Mouse (Mus musculus) stomach, adult 2 months (tissue): ENCODE data around the gene Morc2b. TPM values are rescaled to one million over a fixed set of nuclear protein-coding genes. Genes with fewer than 3 reads are reported as not detected.

ENCODE experiments used
- polyA plus RNA-seq: library from polyadenylated mRNA; depleted of rRNA; stranded (reverse); fragments of >200 nt; gene quantifications from 2 replicates; pipeline ENCODE4 v1.2.3, GENCODE M21; 2012; rRNA removed

The Morc2b gene
- not detected in 2 replicates for polyA plus RNA-seq

DNA sequence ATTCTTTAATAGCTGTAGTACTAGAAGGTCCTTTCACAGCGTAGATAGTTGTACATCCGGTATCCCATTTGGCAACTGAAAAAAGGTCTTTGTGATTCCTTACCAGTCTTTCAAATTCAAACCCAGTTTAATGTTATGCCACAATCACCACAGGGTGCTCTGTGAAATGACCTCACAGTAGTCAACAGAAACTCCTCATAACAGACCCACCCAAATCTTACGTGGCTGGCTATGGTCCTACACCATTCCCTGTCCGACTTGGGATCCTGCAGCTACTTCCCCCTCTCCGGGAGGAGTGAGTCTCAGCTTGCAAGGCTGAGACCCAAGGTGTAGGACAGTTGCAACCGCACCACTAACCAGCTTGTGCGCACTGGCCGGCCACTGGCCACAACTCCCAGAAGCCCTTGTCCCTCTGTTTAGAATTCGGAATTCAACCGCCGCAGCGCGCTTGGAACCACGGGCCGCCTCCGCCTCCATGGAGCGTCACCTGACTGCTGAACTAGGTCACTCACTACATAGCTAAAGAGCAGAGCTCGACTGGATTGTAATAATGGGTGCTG lies at the start of gene Morc2b:
Morc2b (minus strand) TSS at position 423 of the 560 bp plus-strand sequence.

DNA sequence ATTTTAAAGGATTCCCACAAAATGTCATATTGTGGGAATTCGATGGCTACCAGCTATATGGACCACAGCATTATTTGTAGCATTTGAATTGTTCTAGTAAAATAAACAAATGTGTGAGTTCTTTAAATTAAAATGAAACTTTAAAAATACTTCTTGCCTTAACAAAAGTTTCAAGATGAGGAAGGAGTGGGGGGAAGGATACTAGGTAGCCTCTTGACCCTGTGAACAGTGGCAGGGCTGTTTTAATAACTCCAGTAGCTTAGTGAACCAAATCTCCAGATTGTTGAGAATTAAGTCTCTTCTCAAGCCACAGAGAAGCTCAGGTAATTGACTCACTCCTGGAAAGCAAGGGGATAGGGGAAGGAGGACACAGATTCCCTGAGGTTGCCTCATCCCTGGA lies 28.7 kb upstream of the Morc2b start, which contains the start of gene Olfr55:
Olfr55 (plus strand) TSS at position 301 of the 400 bp plus-strand sequence.

DNA sequence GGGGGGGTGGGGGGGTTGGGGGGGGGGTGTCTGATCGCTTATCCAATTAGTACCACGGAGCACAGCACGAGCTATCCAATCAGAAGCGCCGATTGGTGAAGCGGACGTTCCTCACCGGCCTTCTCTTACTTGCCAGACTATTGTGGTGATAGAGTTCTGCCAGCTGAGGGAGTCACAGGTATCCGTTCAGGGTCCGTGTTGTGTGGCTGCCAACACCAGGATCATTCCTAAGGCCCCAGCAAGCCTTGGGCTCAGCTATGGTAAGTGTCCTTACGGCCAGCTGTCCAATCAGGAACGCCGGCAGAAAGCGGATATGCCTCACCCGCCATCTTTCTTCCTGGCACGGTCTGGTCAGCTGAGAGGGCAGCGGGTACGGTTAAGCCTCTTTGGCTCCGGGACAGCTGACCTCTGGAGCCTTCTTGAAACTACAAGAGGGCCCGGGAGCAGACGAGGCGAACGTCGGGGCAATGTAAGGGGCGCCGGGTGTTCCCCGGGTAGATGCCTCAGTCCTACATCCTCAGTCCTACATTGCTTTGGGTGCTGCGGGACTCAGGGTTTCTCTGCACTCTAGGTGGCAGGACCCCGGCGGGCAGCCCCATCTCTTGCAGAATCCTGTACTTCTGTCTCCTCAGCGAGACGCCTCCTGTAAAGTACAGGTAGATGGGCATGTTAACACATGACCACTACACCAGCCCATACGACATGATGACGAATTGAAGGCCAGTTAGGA lies 50.1 kb downstream of the Morc2b start, which contains the start of gene Zfp563:
Zfp563 (plus strand) TSS at position 91 of the 730 bp plus-strand sequence.

DNA sequence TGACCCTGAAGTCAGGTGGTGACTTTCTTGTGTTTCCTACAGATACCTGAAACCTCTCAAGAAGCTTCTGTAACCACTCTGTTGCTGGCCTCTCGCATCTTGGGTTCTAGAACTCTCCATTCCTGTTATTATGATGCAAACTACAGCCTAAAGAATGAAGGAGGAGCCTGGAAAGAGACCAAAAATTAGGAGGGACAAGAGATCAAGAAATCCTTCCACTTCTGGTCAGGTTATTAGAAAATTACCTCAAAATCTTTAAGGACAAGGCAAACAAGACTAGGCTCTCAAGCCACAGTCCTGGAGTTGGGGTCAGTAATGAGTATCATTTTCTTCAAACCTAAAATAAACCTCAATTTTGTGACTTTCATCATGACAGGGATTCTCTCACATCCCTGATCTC lies 71.5 kb downstream of the Morc2b start, which contains the start of gene 4921501E09Rik:
4921501E09Rik (minus strand) TSS at position 101 of the 400 bp plus-strand sequence.

Other genes starting within 250 kb of the Morc2b start
- gene Zfp870, start 248.0 kb downstream of the Morc2b start, polyA plus RNA-seq, result 0.08 and 0.13 TPM in 2 replicates
- gene Cyp4f14, start 222.3 kb downstream of the Morc2b start, polyA plus RNA-seq, result 0.14 and 0.17 TPM in 2 replicates
- 26.1 and 29.8 TPM in 2 replicates for gene Cyp4f13, start 192.3 kb downstream of the Morc2b start, polyA plus RNA-seq
- 0.09 and 0.18 TPM in 2 replicates for gene Zfp472, start 173.9 kb downstream of the Morc2b start, polyA plus RNA-seq
- 0.12 and 0.41 TPM in 2 replicates for gene Zfp952, start 146.6 kb downstream of the Morc2b start, polyA plus RNA-seq
- gene Zfp763, start 106.3 kb downstream of the Morc2b start, polyA plus RNA-seq, result 0.03 TPM in 1 of 2 replicates, not detected in the other
- not detected in 2 replicates for gene 4921501E09Rik, start 71.6 kb downstream of the Morc2b start, polyA plus RNA-seq
- 0.26 and 0.51 TPM in 2 replicates for gene Zfp563, start 50.4 kb downstream of the Morc2b start, polyA plus RNA-seq
- gene Olfr55, start 28.8 kb upstream of the Morc2b start, polyA plus RNA-seq, result not detected in 2 replicates
- gene Olfr239, start 51.6 kb upstream of the Morc2b start, polyA plus RNA-seq, result not detected in 2 replicates
- not detected in 2 replicates for gene Olfr1564, start 82.0 kb upstream of the Morc2b start, polyA plus RNA-seq
- 0.02 and 0.05 TPM in 2 replicates for gene Zfp955a, start 115.5 kb upstream of the Morc2b start, polyA plus RNA-seq
- gene Olfr63, start 125.0 kb upstream of the Morc2b start, polyA plus RNA-seq, result not detected in 2 replicates
- gene Zfp955b, start 149.9 kb upstream of the Morc2b start, polyA plus RNA-seq, result 0.16 and 0.42 TPM in 2 replicates
- 0.04 and 0.08 TPM in 2 replicates for gene Zfp81, start 219.2 kb upstream of the Morc2b start, polyA plus RNA-seq